Mouse (Mus musculus): ENCODE data around the gene Pde6h.

GRCm38 (mm10) chr6:136912751-136913265 is 10.8 kb upstream of the Pde6h start:
- no peak for TF ChIP-seq CTCF (IDR thresholded peaks at IDR 0.05; ENCODE audit: low read depth, low read length)
- TF ChIP-seq POLR2A (IDR thresholded peaks at IDR 0.05; ENCODE audit: extremely low read depth, insufficient read depth, low read length), result no peak

Measured in liver, adult 2 months (tissue).